Mouse (Mus musculus): ENCODE results near the gene Gse1.

Gse1 gene

DNA sequence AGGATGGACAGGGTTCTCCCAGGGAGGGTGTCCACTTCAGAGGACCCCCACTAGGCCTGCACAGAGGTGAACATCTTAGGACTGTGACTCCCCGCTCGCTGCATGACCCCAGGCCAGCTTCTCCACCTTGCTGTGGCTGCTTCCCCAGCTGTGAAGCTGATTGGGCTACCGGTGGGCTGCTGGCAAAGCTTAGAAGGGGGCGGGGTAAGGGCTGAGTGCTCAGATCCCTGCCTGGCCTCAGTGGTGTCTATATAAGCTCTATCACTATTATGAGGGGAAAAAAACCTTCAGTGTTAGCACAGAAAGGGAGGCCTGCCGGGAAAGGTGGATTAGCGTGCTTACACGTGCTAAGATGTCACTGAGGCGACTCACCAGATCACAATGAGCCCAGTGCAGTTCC lies 183.6 kb downstream of the Gse1 start:
- DNase-seq, result no peak

DNA sequence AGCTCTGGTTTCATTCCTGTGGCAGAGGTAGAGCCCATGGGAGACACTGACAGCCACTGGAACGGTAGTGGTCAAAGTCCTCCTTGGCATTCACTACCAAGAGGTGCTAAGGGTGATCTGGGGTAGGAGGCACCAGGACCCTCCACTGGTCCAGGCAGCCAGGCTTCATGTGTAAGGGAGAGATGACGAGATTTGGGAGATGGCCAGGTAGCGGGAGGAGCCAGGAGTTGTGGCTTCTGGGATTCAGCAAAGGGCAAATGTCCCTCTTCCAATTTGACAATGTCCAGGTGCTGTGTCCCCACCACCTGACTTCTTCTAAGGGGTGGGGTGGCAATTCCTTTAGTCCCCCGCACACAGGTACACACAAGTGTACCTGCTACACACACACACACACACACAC lies 184.1 kb downstream of the Gse1 start:
- DNase-seq, result no peak

- DNase-seq, result no peak
These were observed 184.8 kb downstream of the Gse1 start for GRCm38 (mm10) chr8:120412911-120413625.

DNA sequence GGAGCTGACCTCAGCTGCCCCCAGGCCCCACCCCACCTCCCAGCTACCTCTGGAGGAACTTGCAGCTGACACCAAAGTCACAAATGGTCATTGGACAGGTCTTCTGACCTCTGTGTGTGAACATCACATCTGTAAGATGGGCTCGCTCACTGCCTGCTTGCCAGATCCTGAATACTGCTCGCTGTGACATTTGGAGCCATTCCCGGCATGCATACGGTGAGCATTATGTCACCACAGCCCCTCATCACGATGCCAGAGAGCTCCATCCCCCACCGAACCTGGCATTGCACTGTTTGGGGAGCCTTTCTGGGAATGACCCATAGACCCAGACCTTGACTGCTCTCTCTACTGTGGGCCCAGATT lies 185.4 kb downstream of the Gse1 start:
- no peak for DNase-seq

DNA sequence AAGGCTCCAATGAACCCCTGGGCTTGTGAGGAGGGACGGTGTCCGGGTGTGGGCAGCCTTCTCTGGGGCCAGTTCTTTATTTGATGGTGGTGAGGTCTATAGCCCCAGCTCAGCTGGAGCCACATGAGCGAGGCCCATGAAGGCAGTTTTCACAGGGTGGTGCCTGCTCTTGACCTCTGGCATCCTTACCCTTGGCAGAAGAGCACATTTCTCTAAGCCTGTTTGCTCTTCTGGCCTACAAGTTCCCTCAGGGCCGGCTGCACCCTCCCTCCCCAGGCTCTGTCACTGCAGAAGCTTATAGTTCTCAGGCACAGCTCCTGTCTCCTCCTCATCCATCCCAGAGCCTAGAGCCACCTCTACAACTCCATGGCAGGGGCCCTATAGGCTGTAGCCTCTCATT lies 186.0 kb downstream of the Gse1 start:
- no peak for DNase-seq

GRCm38 (mm10) chr8:120415474-120415873 lies 187.2 kb downstream of the Gse1 start:
- DNase-seq, result no peak

DNA sequence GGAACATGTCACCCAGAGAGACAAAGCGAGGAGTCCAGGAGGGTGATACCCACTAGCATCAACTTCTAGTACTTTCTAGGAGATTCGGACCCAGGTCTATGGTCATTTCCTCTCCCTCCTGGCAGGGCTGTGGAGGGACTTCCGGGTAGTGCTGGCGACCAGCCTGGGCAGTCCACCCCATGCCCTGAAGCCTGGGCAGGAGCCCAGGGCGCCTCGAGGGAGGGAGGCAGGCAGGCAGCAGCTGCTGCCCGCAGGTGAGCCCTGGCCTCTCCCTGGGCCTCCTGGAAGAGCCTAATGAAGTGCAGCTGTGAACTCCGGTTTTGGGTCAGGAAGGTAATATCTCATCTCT lies 187.9 kb downstream of the Gse1 start:
- no peak for DNase-seq

GRCm38 (mm10) chr8:120416522-120417394 lies 188.5 kb downstream of the Gse1 start:
- DNase-seq, result peak; percentile 88

GRCm38 (mm10) chr8:120418188-120418587 lies 189.9 kb downstream of the Gse1 start:
- no peak for DNase-seq

GRCm38 (mm10) chr8:120419675-120420074 lies 191.4 kb downstream of the Gse1 start:
- no peak for DNase-seq

- no peak for DNase-seq
These were observed 192.0 kb downstream of the Gse1 start for GRCm38 (mm10) chr8:120420226-120420625.

- peak; percentile 75 for DNase-seq
These were observed 193.4 kb downstream of the Gse1 start for GRCm38 (mm10) chr8:120421638-120422037.

- no peak for DNase-seq
These were observed 194.0 kb downstream of the Gse1 start for GRCm38 (mm10) chr8:120422236-120422635.

DNA sequence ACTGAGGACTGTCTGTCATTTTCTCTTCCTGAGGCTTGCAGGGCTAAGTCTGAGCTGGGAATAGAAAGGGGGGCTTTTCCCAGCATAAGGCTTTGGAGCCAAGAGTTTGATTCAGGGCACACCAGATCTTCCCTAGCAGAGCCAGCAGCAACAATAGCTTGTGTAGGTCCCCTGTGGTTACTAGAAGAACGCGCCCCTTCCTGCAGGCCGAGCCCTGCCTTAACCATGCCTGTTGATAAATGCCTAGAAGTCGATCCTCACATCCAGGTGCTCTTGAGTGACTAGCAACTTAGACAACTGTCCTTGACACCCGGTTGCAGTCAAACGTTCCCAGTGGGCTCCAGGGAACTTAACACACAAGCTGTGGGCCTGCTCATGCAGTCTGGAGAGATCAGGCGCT lies 195.3 kb downstream of the Gse1 start:
- no peak for DNase-seq

DNA sequence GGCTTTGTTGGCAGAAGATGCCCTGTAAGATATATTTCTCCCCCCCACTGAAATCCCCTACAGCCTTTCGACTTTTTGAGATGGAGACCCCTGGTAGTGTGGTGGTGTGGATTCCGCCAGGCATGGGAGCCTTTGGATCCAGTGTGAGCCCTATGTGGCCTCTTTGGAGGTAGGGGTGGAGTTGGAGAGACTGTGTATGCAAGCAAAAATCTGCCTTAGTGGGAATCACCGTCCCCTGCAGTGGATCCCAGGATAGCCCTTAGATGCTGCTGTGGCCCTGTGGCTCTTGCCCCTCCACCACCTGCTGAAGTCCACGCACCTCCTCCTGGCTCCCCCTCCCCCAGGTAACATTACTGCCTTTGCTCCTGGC lies 196.6 kb downstream of the Gse1 start:
- DNase-seq, result no peak

- peak; percentile 85 for DNase-seq
These were observed 197.1 kb downstream of the Gse1 start for GRCm38 (mm10) chr8:120425199-120425941.

DNA sequence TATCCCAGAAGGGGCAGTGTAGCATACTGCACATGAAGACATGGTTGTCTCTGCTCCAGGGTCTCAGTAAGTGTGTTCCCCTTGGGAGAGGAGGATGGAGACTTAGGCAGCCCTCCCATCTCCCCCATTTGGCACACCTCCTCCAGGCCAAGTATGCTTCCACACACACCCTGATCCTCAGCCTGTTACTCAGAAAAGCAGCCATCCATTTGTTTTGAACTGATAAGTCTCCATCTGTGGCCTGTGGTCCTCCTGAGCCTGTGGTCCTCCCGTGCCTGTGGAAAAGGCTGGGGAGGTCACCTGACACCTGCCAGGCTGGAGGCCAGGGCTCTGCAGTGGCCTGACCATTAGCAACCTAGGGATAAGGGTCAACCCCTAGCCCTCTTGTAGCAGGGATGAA lies 197.8 kb downstream of the Gse1 start:
- no peak for DNase-seq

GRCm38 (mm10) chr8:120426622-120427385 lies 198.5 kb downstream of the Gse1 start:
- no peak for DNase-seq

- DNase-seq, result no peak
These were observed 200.2 kb downstream of the Gse1 start for GRCm38 (mm10) chr8:120428492-120428891.

- no peak for DNase-seq
These were observed 200.9 kb downstream of the Gse1 start for GRCm38 (mm10) chr8:120429116-120429515.

- DNase-seq, result no peak
These were observed 202.8 kb downstream of the Gse1 start for GRCm38 (mm10) chr8:120431042-120431441.

GRCm38 (mm10) chr8:120432438-120432837 lies 204.2 kb downstream of the Gse1 start:
- no peak for DNase-seq

GRCm38 (mm10) chr8:120433143-120433542 lies 204.9 kb downstream of the Gse1 start:
- no peak for DNase-seq

All from embryo, embryonic 11 days (tissue).